Mouse (Mus musculus): ENCODE measurements at regions not wholly inside any gene's neighbourhood (a gene's known extent, or its start where the extent isn't known, plus 50 kb on each side); places are given as distances from the start of the nearest gene placed in this dataset.
"Not testable (repeated sequence)": the region's sequence is repeated elsewhere in the genome, so short reads cannot be mapped to it uniquely, and the experiment has no call there.

GRCm38 (mm10) chr14:102171775-102172174 is 442.0 kb downstream of the Lmo7 start:
- no peak for DNase-seq (ENCODE audit: low spot score)

GRCm38 (mm10) chr14:102161291-102162284 is 431.8 kb downstream of the Lmo7 start:
- DNase-seq (ENCODE audit: low spot score), result no peak

- DNase-seq (ENCODE audit: low spot score), result not testable (repeated sequence)
Observed at GRCm38 (mm10) chr14:102150410-102150809, 420.7 kb downstream of the Lmo7 start.

GRCm38 (mm10) chr14:102142720-102143119 is 413.0 kb downstream of the Lmo7 start:
- no peak for DNase-seq (ENCODE audit: low spot score)

- DNase-seq (ENCODE audit: low spot score), result peak; percentile 19
Observed at GRCm38 (mm10) chr14:102138936-102139335, 409.2 kb downstream of the Lmo7 start.

GRCm38 (mm10) chr14:102118166-102118565 is 388.4 kb downstream of the Lmo7 start:
- DNase-seq (ENCODE audit: low spot score), result no peak

GRCm38 (mm10) chr14:102106165-102106564 is 376.4 kb downstream of the Lmo7 start:
- DNase-seq (ENCODE audit: low spot score), result no peak

GRCm38 (mm10) chr14:102094105-102094504 is 364.3 kb downstream of the Lmo7 start:
- no peak for DNase-seq (ENCODE audit: low spot score)

GRCm38 (mm10) chr14:102092557-102092956 is 362.8 kb downstream of the Lmo7 start:
- no peak for DNase-seq (ENCODE audit: low spot score)

GRCm38 (mm10) chr14:102048932-102049331 is 319.2 kb downstream of the Lmo7 start:
- no peak for DNase-seq (ENCODE audit: low spot score)

- no peak for DNase-seq (ENCODE audit: low spot score)
Observed at GRCm38 (mm10) chr14:102048485-102048884, 318.7 kb downstream of the Lmo7 start.

GRCm38 (mm10) chr14:102038145-102038544 is 308.4 kb downstream of the Lmo7 start:
- DNase-seq (ENCODE audit: low spot score), result no peak

GRCm38 (mm10) chr14:102037487-102037886 is 307.7 kb downstream of the Lmo7 start:
- DNase-seq (ENCODE audit: low spot score), result no peak

- no peak for DNase-seq (ENCODE audit: low spot score)
Observed at GRCm38 (mm10) chr14:102031047-102031903, 301.5 kb downstream of the Lmo7 start.

GRCm38 (mm10) chr14:102024646-102025045 is 294.9 kb downstream of the Lmo7 start:
- no peak for DNase-seq (ENCODE audit: low spot score)

- DNase-seq (ENCODE audit: low spot score), result peak; percentile 18
Observed at GRCm38 (mm10) chr14:102020161-102020605, 290.4 kb downstream of the Lmo7 start.

GRCm38 (mm10) chr14:102019320-102019719 is 289.6 kb downstream of the Lmo7 start:
- no peak for DNase-seq (ENCODE audit: low spot score)

- DNase-seq (ENCODE audit: low spot score), result no peak
Observed at GRCm38 (mm10) chr14:102016572-102016971, 286.8 kb downstream of the Lmo7 start.

GRCm38 (mm10) chr14:102014976-102015603 is 285.3 kb downstream of the Lmo7 start:
- no peak for DNase-seq (ENCODE audit: low spot score)

GRCm38 (mm10) chr14:102013238-102013637 is 283.5 kb downstream of the Lmo7 start:
- no peak for DNase-seq (ENCODE audit: low spot score)

- no peak for DNase-seq (ENCODE audit: low spot score)
Observed at GRCm38 (mm10) chr14:101997535-101997934, 267.8 kb downstream of the Lmo7 start.

- no peak for DNase-seq (ENCODE audit: low spot score)
Observed at GRCm38 (mm10) chr14:101984401-101984800, 254.6 kb downstream of the Lmo7 start.

Data from layer of hippocampus, adult 11-12 months (tissue).